Mouse (Mus musculus) erythroid progenitor cell, adult 5-6 weeks (primary cell): ENCODE data around the gene Ctxn1. TPM values are rescaled to one million over a fixed set of nuclear protein-coding genes. Genes with fewer than 3 reads are reported as not detected.

ENCODE experiments used
- ATAC-seq: replicated peaks from 2 replicates; pipeline ENCODE4 v1.8.0; 2016; ENCODE audit warnings: moderate number of reproducible peaks, mild to moderate bottlenecking, moderate TSS enrichment, inconsistent platforms; ENCODE audit not compliant: poor library complexity, low FRiP score, severe bottlenecking
- total RNA-seq, 2 experiments: library from RNA; stranded (forward) in 1 of 2; stranded (reverse) in 1 of 2; fragments of 150-400 nt in 1 of 2; fragments of 186-747, 209-891 nt in 1 of 2; gene quantifications; 2 replicates each; pipeline versions ENCODE4 v1.2.3 to v1.2.4; 2015 to 2017; ENCODE audit warnings: low replicate concordance in 2 of 2

Gene Ctxn1
- total RNA-seq, 2 experiments from 2014 or later = 1.1 TPM; not detected in 1

- ATAC-seq = no peak
Observed at GRCm38 (mm10) chr8:4216791-4217621, 42.1 kb downstream of the Ctxn1 start, which contains the start of gene Prr36. TSS of gene Prr36 (minus strand) at chr8:4217459.

GRCm38 (mm10) chr8:4216296-4216695 lies 42.8 kb downstream of the Ctxn1 start:
- ATAC-seq = no peak

GRCm38 (mm10) chr8:4214006-4214980 lies 44.8 kb downstream of the Ctxn1 start:
- peak; percentile 62 for ATAC-seq

GRCm38 (mm10) chr8:4213210-4214005 lies 45.7 kb downstream of the Ctxn1 start:
- ATAC-seq = no peak

- ATAC-seq = no peak
Observed at GRCm38 (mm10) chr8:4212809-4213209, 46.3 kb downstream of the Ctxn1 start.

GRCm38 (mm10) chr8:4211097-4211496 lies 48.0 kb downstream of the Ctxn1 start:
- no peak for ATAC-seq

Other genes with a start within 250 kb of the Ctxn1 start
- gene Cd209f, start 153.4 kb downstream of the Ctxn1 start, total RNA-seq (2015; ENCODE audit: low replicate concordance) = 15.1 and 19.8 TPM in 2 replicates
- 6.4 TPM in 1 of 2 replicates, not detected in the other for gene Cd209f, start 153.4 kb downstream of the Ctxn1 start, total RNA-seq (2017; ENCODE audit: low replicate concordance)
- gene Cd209g, start 125.2 kb downstream of the Ctxn1 start, total RNA-seq (2015; ENCODE audit: low replicate concordance) = 4.0 TPM in 1 of 2 replicates, not detected in the other
- 0.13 and 2.6 TPM in 2 replicates for gene Cd209g, start 125.2 kb downstream of the Ctxn1 start, total RNA-seq (2017; ENCODE audit: low replicate concordance)
- gene Evi5l, start 92.7 kb downstream of the Ctxn1 start, total RNA-seq (2015; ENCODE audit: low replicate concordance) = 2.9 and 6.1 TPM in 2 replicates
- 2.2 and 13.6 TPM in 2 replicates for gene Evi5l, start 92.7 kb downstream of the Ctxn1 start, total RNA-seq (2017; ENCODE audit: low replicate concordance)
- not detected in 2 replicates for gene Prr36, start 41.8 kb downstream of the Ctxn1 start, total RNA-seq (2015; ENCODE audit: low replicate concordance)
- gene Prr36, start 41.8 kb downstream of the Ctxn1 start, total RNA-seq (2017; ENCODE audit: low replicate concordance) = not detected in 2 replicates
- not detected in 2 replicates for gene Lrrc8e, start 32.4 kb downstream of the Ctxn1 start, total RNA-seq (2015; ENCODE audit: low replicate concordance)
- 0.76 TPM in 1 of 2 replicates, not detected in the other for gene Lrrc8e, start 32.4 kb downstream of the Ctxn1 start, total RNA-seq (2017; ENCODE audit: low replicate concordance)
- 25.2 and 25.6 TPM in 2 replicates for gene Map2k7, start 20.5 kb downstream of the Ctxn1 start, total RNA-seq (2015; ENCODE audit: low replicate concordance)
- 16.9 and 20.3 TPM in 2 replicates for gene Map2k7, start 20.5 kb downstream of the Ctxn1 start, total RNA-seq (2017; ENCODE audit: low replicate concordance)
- 2.5 TPM in 1 of 2 replicates, not detected in the other for gene Gm49320, start 20.4 kb downstream of the Ctxn1 start, total RNA-seq (2015; ENCODE audit: low replicate concordance)
- gene Gm49320, start 20.4 kb downstream of the Ctxn1 start, total RNA-seq (2017; ENCODE audit: low replicate concordance) = not detected in 2 replicates
- gene Tgfbr3l, start 11.1 kb downstream of the Ctxn1 start, total RNA-seq (2015; ENCODE audit: low replicate concordance) = not detected in 2 replicates
- not detected in 2 replicates for gene Tgfbr3l, start 11.1 kb downstream of the Ctxn1 start, total RNA-seq (2017; ENCODE audit: low replicate concordance)
- gene Snapc2, start 6.2 kb downstream of the Ctxn1 start, total RNA-seq (2015; ENCODE audit: low replicate concordance) = 4.2 and 10.5 TPM in 2 replicates
- 3.2 and 6.7 TPM in 2 replicates for gene Snapc2, start 6.2 kb downstream of the Ctxn1 start, total RNA-seq (2017; ENCODE audit: low replicate concordance)
- 30.6 and 42.9 TPM in 2 replicates for gene Timm44, start 16.6 kb upstream of the Ctxn1 start, total RNA-seq (2015; ENCODE audit: low replicate concordance)
- gene Timm44, start 16.6 kb upstream of the Ctxn1 start, total RNA-seq (2017; ENCODE audit: low replicate concordance) = 28.4 and 36.9 TPM in 2 replicates
- 12.6 and 23.4 TPM in 2 replicates for gene Ccl25, start 65.9 kb upstream of the Ctxn1 start, total RNA-seq (2015; ENCODE audit: low replicate concordance)
- gene Ccl25, start 65.9 kb upstream of the Ctxn1 start, total RNA-seq (2017; ENCODE audit: low replicate concordance) = 7.1 and 17.3 TPM in 2 replicates
- gene Elavl1, start 66.1 kb upstream of the Ctxn1 start, total RNA-seq (2015; ENCODE audit: low replicate concordance) = 51.2 and 69.2 TPM in 2 replicates
- 45.0 and 55.6 TPM in 2 replicates for gene Elavl1, start 66.1 kb upstream of the Ctxn1 start, total RNA-seq (2017; ENCODE audit: low replicate concordance)
- 0.84 and 1.8 TPM in 2 replicates for gene Cers4, start 233.8 kb upstream of the Ctxn1 start, total RNA-seq (2015; ENCODE audit: low replicate concordance)
- gene Cers4, start 233.8 kb upstream of the Ctxn1 start, total RNA-seq (2017; ENCODE audit: low replicate concordance) = 0.53 and 0.64 TPM in 2 replicates